Mouse (Mus musculus): ENCODE measurements around the gene Sel1l. TPM values are rescaled to one million over a fixed set of nuclear protein-coding genes. Genes with fewer than 3 reads are reported as not detected.

Gene Sel1l
- polyA plus RNA-seq, 1 experiment from 2014 or later = 104 TPM

DNA sequence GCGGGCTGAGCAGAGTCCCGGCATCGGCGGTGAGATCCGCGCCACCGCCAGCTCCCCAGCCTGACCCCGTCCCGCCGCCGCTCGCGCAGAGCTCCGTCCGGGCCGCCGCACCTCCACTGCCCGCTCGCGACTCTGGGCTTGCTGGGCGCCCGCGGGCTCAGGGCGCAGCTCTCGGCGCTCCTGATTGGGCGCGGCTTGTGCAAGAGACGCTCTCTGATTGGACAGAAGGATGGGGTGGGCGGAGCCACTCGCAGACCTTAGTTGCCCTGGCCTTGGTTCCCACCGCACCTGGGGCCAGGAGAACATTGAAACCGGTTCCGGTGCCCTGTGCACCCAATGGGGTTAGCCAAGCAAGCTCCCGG, 70.0 kb downstream of the Sel1l start:
- no peaks in the 10 kb centered on the region for H3K9me3 ChIP-seq (ENCODE audit: low read depth, low read length)
- H3K27me3 ChIP-seq (ENCODE audit: insufficient read depth, low read length) = 0 out of 2 replicates have a peak, but pooled peaks cover 4% of the 10 kb centered on the region
- H3K4me2 ChIP-seq = peak overlapping the region; percentile 89
- under 1% methylated on average over 34 of the region's 35 CpGs for WGBS
- H3K9ac ChIP-seq = peak overlapping the region; percentile 52
- no peaks in the 10 kb centered on the region for H3K4me1 ChIP-seq (ENCODE audit: insufficient read depth)
- DNase-seq (peak; percentile 84), ATAC-seq (ENCODE audit: insufficient read depth) (peak; percentile 92)
- no peak overlapping the region for H3K27ac ChIP-seq (ENCODE audit: low read depth)
- H3K36me3 ChIP-seq (ENCODE audit: insufficient read depth) = no peaks in the 10 kb centered on the region
- peak overlapping the region; percentile 65 for H3K4me3 ChIP-seq (ENCODE audit: low read depth, low read length)
- TF ChIP-seq CTCF (IDR thresholded peaks at IDR 0.05; ENCODE audit: low read depth) = no peak

DNA sequence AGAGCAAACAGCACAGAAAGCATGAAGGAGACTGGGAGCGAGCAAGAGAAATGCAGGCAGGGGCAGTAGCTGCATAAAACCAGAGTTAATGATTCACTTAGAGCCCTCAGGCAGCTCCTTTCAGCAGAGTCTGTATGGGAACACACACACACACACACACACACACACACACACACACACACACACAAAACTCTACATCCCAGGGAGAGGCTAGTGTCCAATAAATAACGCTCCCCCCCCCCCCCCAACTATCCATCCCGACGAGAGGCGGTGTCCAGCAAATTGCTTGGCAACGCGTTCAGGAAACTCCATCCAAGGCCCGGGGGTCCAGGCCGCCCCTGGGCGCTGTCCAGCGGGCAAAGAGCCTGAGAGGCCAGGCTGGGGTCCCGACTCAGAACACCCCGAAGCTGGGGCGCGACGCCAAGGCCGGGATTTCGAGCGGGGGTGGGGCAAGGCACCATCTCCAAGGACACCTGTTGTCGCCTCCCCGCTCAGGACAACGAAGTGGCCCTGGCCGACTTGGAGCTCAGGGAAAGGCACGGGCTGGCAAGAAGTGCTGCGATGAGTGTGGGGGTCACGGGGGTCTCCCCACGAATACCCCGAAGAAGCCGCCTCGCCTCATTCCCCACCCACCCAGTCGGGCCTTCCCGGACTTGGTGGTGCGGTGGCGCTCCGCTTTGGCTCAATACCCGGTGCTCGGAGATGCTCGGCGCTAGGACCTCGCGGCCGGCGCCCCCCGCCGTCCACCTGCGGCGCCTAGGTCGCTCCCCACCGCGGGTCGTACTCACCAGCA, 70.5 kb downstream of the Sel1l start:
- Histone ChIP-seq H3K4me1 (ENCODE audit: insufficient read depth) (no peaks in the 10 kb centered on the region), H3K9ac (peak overlapping the region; percentile 52), H3K4me2 (peak overlapping the region; percentile 89), H3K9me3 (ENCODE audit: low read depth, low read length) (no peaks in the 10 kb centered on the region), H3K4me3 (ENCODE audit: low read depth, low read length) (peak overlapping the region; percentile 65), H3K36me3 (ENCODE audit: insufficient read depth) (no peaks in the 10 kb centered on the region), H3K27me3 (ENCODE audit: insufficient read depth, low read length) (0 out of 2 replicates have a peak, but pooled peaks cover 4% of the 10 kb centered on the region), H3K27ac (ENCODE audit: low read depth) (peak overlapping the region; percentile 22; the same call in 1 of the 2 replicates)
- TF ChIP-seq CTCF (IDR thresholded peaks at IDR 0.05; ENCODE audit: low read depth) = no peak
- under 1% methylated on average over 46 of the region's 51 CpGs for WGBS
- ATAC-seq (ENCODE audit: insufficient read depth) (peak; percentile 82), DNase-seq (peak; percentile 73)

DNA sequence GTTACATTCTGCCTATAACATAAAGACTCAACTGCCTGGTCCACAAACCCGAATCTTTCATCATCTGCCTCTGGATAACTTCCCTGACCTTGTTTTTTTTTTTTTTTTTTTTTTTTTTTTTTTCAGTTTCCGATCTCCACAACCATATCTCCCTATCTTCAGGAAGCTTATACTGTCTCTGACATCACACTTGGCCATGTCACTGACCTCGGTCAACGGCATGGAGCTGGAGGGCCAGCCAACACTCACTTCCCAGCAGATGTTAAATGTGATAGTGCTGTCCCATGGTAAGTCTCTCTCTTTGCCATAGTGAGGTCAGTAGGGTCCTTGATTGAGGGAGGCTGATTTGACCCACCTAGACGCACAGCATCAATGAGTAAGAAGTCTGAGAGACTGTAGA, 72.6 kb downstream of the Sel1l start:
- H3K4me2 ChIP-seq = no peak overlapping the region

DNA sequence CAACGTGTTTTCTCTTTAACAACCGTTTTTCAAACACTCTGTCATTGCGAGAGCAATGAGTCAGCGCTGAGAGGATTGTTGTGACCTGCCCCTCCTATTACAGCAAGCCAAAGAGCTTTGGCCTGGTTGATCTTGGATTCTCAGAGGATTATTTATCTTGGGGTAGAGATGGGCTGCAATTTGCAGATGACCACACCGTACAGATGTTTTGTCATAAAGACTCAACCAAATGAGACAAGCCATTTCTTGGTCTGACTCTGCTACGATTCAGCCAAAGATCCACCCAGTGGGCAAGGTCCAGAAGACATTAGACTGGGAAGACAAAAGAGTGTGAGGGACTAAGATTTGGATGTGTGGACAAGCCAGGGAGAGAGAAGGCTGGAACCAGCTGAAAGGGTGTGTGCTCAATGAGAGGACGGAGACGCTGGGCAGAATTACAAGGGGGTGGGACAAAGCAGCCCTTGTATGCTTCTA, 74.1 kb downstream of the Sel1l start:
- Histone ChIP-seq H3K27me3 (ENCODE audit: insufficient read depth, low read length) (0 out of 2 replicates have a peak, but pooled peaks cover 4% of the 10 kb centered on the region), H3K4me3 (ENCODE audit: low read depth, low read length) (no peak overlapping the region), H3K9ac (no peak overlapping the region), H3K4me1 (ENCODE audit: insufficient read depth) (no peaks in the 10 kb centered on the region), H3K4me2 (no peak overlapping the region), H3K27ac (ENCODE audit: low read depth) (no peak overlapping the region), H3K9me3 (ENCODE audit: low read depth, low read length) (no peaks in the 10 kb centered on the region), H3K36me3 (ENCODE audit: insufficient read depth) (no peaks in the 10 kb centered on the region)
- no peak for TF ChIP-seq CTCF (IDR thresholded peaks at IDR 0.05; ENCODE audit: low read depth)
- DNase-seq = no peak
- ATAC-seq (ENCODE audit: insufficient read depth) = no peak
- WGBS = 54% methylated on average over 8 of the region's 8 CpGs

More for the DNA sequence above, 72.6 kb downstream of the Sel1l start:
- Histone ChIP-seq H3K36me3 (ENCODE audit: insufficient read depth) (no peaks in the 10 kb centered on the region), H3K4me3 (ENCODE audit: low read depth, low read length) (no peak overlapping the region), H3K9ac (no peak overlapping the region), H3K27me3 (ENCODE audit: insufficient read depth, low read length) (0 out of 2 replicates have a peak, but pooled peaks cover 4% of the 10 kb centered on the region), H3K4me1 (ENCODE audit: insufficient read depth) (no peaks in the 10 kb centered on the region), H3K9me3 (ENCODE audit: low read depth, low read length) (no peaks in the 10 kb centered on the region), H3K27ac (ENCODE audit: low read depth) (no peak overlapping the region)
- ATAC-seq (ENCODE audit: insufficient read depth) (no peak), DNase-seq (no peak)
- TF ChIP-seq CTCF (IDR thresholded peaks at IDR 0.05; ENCODE audit: low read depth) = no peak
- WGBS = 69% methylated on average over 5 of the region's 5 CpGs

DNA sequence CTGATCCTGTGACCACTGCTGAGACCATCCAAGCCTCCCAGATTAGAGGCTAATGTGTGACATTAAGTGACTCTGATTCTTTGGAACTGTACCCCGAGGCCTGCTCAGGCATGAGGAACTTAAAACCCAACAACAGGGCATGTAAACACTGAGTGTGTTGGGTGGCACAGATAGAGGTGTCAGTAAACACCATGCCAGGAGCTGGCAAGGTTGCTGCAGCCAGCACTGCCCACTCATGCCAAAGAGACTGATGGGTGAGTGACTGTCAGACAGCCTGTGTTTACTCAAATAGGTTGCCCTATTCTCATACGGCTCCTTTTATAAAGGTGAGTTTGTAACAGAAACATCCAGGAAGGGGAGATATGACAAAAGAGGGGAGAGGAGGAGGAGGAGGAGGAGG, 80.1 kb downstream of the Sel1l start:
- Histone ChIP-seq H3K36me3 (ENCODE audit: insufficient read depth) (no peaks in the 10 kb centered on the region), H3K9ac (no peak overlapping the region), H3K27ac (ENCODE audit: low read depth) (no peak overlapping the region), H3K9me3 (ENCODE audit: low read depth, low read length) (no peaks in the 10 kb centered on the region), H3K4me2 (no peak overlapping the region), H3K4me1 (ENCODE audit: insufficient read depth) (peaks cover 11% of the 10 kb centered on the region), H3K4me3 (ENCODE audit: low read depth, low read length) (no peak overlapping the region), H3K27me3 (ENCODE audit: insufficient read depth, low read length) (no peaks in the 10 kb centered on the region)
- DNase-seq = no peak
- ATAC-seq (ENCODE audit: insufficient read depth) = no peak
- 50% methylated on average over 2 of the region's 2 CpGs for WGBS
- TF ChIP-seq CTCF (IDR thresholded peaks at IDR 0.05; ENCODE audit: low read depth) = no peak

DNA sequence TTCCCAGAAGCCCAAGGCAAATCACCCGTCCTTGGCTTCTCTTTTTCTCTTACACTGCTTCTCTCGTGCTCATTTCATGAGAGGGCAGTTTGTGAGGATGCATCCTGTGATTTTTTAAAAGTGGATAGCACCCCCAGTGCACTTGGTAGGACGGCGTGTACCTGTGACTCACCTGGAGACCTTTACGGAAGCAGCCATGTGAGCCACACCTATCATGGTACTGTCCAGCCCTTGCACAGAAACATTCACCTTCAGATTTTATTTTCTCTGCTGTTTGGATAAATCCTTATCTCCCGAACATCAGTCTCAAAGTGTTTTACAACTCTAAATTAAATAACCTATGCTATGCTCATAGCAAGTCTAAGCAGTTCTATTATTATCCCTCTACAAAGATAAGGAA, 80.8 kb downstream of the Sel1l start:
- ATAC-seq (ENCODE audit: insufficient read depth) (no peak), DNase-seq (no peak)
- WGBS = 80% methylated on average over 6 of the region's 6 CpGs
- Histone ChIP-seq H3K9me3 (ENCODE audit: low read depth, low read length) (no peaks in the 10 kb centered on the region), H3K4me3 (ENCODE audit: low read depth, low read length) (no peak overlapping the region), H3K9ac (no peak overlapping the region), H3K27ac (ENCODE audit: low read depth) (no peak overlapping the region), H3K36me3 (ENCODE audit: insufficient read depth) (no peaks in the 10 kb centered on the region), H3K4me1 (ENCODE audit: insufficient read depth) (peaks cover 11% of the 10 kb centered on the region), H3K27me3 (ENCODE audit: insufficient read depth, low read length) (no peaks in the 10 kb centered on the region), H3K4me2 (no peak overlapping the region)
- TF ChIP-seq CTCF (IDR thresholded peaks at IDR 0.05; ENCODE audit: low read depth) = no peak

DNA sequence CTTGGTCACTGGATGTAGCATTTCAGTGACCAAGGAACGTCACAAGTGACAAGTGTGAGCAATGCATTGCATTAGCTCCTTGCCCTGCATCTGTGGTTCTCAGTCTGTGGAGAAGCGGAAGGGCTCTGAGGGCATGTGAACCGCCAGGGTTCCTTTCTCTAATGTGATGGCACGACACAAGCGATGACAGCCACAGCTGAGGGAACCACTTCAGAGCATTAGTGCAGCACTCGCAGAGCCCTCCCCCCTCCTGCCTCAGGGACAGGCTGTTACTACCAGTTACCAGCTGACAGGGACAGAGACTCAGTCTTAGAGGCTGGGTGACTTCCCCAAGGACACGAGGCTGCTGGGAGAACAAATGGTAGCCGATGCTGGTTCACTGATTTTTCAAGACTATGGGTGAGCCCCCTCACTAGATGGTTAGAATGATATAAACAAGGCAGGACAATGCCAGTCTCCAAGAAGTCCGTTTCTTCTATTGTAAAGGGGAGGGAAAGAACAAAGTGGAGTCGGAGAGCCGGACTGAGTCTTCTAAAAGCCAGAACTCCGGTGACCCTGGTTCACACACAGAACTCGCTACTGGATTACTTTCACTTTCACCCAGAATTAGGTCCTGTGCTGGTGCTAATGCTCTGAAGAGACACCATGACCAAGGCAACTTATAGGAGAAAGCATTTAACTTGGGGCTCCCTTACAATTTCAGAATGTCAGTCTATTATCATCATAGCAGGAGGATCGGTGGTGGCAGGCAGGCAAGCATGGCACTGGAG, 82.4 kb downstream of the Sel1l start:
- Histone ChIP-seq H3K4me1 (ENCODE audit: insufficient read depth) (peaks cover 11% of the 10 kb centered on the region), H3K9ac (no peak overlapping the region), H3K4me2 (peak overlapping the region; percentile 21), H3K27ac (ENCODE audit: low read depth) (no peak overlapping the region), H3K27me3 (ENCODE audit: insufficient read depth, low read length) (no peaks in the 10 kb centered on the region), H3K4me3 (ENCODE audit: low read depth, low read length) (no peak overlapping the region), H3K36me3 (ENCODE audit: insufficient read depth) (no peaks in the 10 kb centered on the region), H3K9me3 (ENCODE audit: low read depth, low read length) (no peaks in the 10 kb centered on the region)
- WGBS = 45% methylated on average over 14 of the region's 14 CpGs
- ATAC-seq (ENCODE audit: insufficient read depth) (peak; percentile 82), DNase-seq (peak; percentile 63)
- TF ChIP-seq CTCF (IDR thresholded peaks at IDR 0.05; ENCODE audit: low read depth) = no peak
